Mouse (Mus musculus) kidney, postnatal 10 days (tissue): ENCODE results near the gene Zfx.

Source experiments
- DNase-seq: peaks from one replicate; pipeline ENCODE4 v3.0.0; 2021; ENCODE audit warnings: mixed read lengths

Zfx gene

DNA sequence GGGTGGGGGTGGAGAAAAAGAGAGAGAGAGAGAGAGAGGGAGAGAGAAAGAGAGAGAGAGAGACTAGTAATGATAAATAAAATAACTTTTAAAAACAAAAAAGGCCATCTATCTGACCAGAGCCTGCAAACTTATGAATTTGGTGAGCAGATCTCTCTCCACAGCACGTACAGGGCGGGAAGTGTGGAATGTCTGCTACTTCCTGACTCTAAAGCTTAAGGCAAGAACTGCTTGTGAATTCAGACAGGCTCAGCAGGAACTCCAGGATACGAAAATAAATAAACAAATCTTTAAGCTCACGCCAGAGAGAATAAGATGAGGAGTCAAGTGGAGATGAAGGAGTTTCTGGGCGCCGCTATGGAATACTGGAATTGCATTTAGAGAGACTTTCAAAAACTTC lies 64.8 kb downstream of the Zfx start:
- no peak for DNase-seq

GRCm38 (mm10) chrX:94049048-94049447 lies 74.5 kb downstream of the Zfx start:
- DNase-seq, result no peak

DNA sequence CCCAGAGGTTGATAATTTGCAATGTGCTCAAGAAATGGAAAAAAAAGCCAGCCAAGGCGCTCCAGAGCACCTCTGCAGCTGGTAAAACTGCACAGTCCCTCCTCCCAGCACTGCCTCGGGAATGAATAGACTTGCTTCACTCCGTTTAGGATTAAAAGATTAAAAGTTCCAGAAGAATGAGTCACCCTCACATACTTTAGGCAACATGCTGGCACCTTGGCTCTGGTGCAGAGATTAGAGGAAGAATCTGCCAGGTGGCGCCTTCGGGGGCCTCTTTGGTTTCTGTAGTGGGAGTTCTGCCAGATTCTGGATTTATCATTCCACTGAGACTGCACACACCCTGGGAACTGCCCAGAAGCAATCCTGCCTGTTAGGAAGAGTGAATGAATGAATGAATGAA lies 75.5 kb downstream of the Zfx start:
- DNase-seq, result peak; percentile 8

GRCm38 (mm10) chrX:94047381-94047780 lies 76.1 kb downstream of the Zfx start:
- DNase-seq, result no peak

DNA sequence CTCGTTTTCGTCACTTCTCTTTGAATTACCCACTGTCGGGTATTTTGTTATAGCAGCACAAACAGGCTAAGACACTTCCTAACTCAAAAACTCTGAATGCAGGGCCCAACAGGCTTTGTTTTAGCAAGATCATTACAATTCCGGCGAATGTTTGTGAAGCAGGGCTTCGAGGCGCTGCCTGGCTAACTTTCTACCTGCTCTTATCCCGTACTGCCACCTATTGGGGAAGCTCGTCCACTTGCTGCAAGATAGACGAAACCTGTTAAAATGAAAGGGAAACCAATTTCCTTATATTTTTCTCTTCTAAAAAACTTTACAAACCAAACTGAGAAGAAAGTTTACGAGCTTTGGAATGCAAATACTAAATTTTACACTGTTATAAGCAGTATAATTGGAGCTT lies 90.6 kb downstream of the Zfx start:
- DNase-seq, result peak; percentile 62

- DNase-seq, result no peak
These were observed 93.4 kb downstream of the Zfx start for GRCm38 (mm10) chrX:94030081-94030480.
